Comparison of ENCODE assay signal across 12 mouse cellular contexts in the genomic region with DNA sequence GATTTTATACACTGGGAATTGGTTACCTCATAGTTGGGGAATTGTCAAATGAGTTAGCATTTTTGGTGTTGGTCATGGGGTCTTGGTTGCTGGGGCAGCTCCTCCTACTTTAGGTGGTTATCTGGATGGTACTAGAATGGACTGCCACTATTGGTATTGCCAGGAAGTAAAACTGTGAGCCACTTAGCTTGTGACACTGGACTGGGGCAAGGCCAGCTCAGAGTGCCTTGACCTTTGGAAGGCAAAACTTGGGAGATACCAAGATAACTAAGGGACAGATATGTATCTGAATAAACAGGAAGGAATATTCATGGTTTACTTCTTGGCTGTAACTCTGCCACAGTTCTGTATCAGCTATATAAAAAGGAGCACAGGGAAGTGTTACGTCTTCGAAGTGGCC.
"Had no signal": no experiment of that assay in that cellular context is flagged by ENCODE, and none has a peak within 500 bp of the region (broad histone marks: within the 10 kb centered on the region; RNA-seq: fewer than 3 reads in every experiment).

No protein-coding gene starts in this region.

- H3K9ac ChIP-seq: limb, embryonic 15.5 days; liver, embryonic 14.5 days; neural tube, embryonic 15.5 days had no signal

- H3K4me2 ChIP-seq: limb, embryonic 15.5 days; neural tube, embryonic 15.5 days had no signal

- H3K4me3 ChIP-seq: left cerebral cortex, adult 2 months; limb, embryonic 15.5 days; midbrain, embryonic 10.5 days; myocyte; neural tube, embryonic 15.5 days had no signal

- H3K27me3 ChIP-seq: limb, embryonic 15.5 days; neural tube, embryonic 15.5 days had no signal

- DNase-seq: kidney, postnatal 25 days; midbrain, embryonic 14.5 days; right cerebral cortex, adult 18-20 months; right cerebral cortex, postnatal 25 days; spleen, adult 18-20 months; thymus, postnatal 4 days had no signal

- H3K27ac ChIP-seq: left cerebral cortex, adult 2 months; limb, embryonic 15.5 days; liver, embryonic 14.5 days; midbrain, embryonic 10.5 days; neural tube, embryonic 15.5 days had no signal

- H3K36me3 ChIP-seq: limb, embryonic 15.5 days; midbrain, embryonic 10.5 days; neural tube, embryonic 15.5 days had no signal

- H3K9me3 ChIP-seq: limb, embryonic 15.5 days; midbrain, embryonic 10.5 days; neural tube, embryonic 15.5 days had no signal
